Mouse (Mus musculus): ENCODE measurements around the gene Kcnip1. TPM values are rescaled to one million over a fixed set of nuclear protein-coding genes. Genes with fewer than 3 reads are reported as not detected.
A peak's percentile ranks its signal among the peaks of the same experiment; 100 is the strongest.

Kcnip1 gene
- polyA plus RNA-seq, 1 experiment from 2014 or later = 3.5 TPM

GRCm38 (mm10) chr11:33690181-33690580, 302.8 kb downstream of the Kcnip1 start:
- DNase-seq (ENCODE audit: low spot score) (no peak), ATAC-seq (replicated peaks; ENCODE audit: insufficient number of reproducible peaks, low FRiP score, low TSS enrichment, low read depth) (no peak)
- WGBS = 91% methylated on average over 3 of the region's 3 CpGs
- Histone ChIP-seq H3K27ac (replicated peaks; ENCODE audit: low read depth, low read length) (no peak overlapping the region), H3K9me3 (replicated peaks; ENCODE audit: control insufficient read depth, low read length) (no peaks in the 10 kb centered on the region), H3K4me3 (ENCODE audit: low read depth, low read length) (no peak overlapping the region), H3K27me3 (ENCODE audit: control insufficient read depth, insufficient read depth, low read length) (no peaks in the 10 kb centered on the region), H3K4me2 (ENCODE audit: low read depth, low read length) (no peak overlapping the region), H3K9ac (replicated peaks; ENCODE audit: low read length) (no peak overlapping the region), H3K36me3 (replicated peaks; ENCODE audit: control insufficient read depth, insufficient read depth, low read depth, low read length) (no peaks in the 10 kb centered on the region), H3K4me1 (ENCODE audit: control insufficient read depth, insufficient read depth, low read length) (no peaks in the 10 kb centered on the region)

GRCm38 (mm10) chr11:33685904-33686303, 307.0 kb downstream of the Kcnip1 start:
- H3K27me3 ChIP-seq (ENCODE audit: control insufficient read depth, insufficient read depth, low read length) = no peaks in the 10 kb centered on the region

GRCm38 (mm10) chr11:33680151-33680550, 312.8 kb downstream of the Kcnip1 start:
- Histone ChIP-seq H3K27ac (replicated peaks; ENCODE audit: low read depth, low read length) (no peak overlapping the region), H3K4me2 (ENCODE audit: low read depth, low read length) (no peak overlapping the region), H3K4me3 (ENCODE audit: low read depth, low read length) (no peak overlapping the region), H3K36me3 (replicated peaks; ENCODE audit: control insufficient read depth, insufficient read depth, low read depth, low read length) (no peaks in the 10 kb centered on the region), H3K9me3 (replicated peaks; ENCODE audit: control insufficient read depth, low read length) (no peaks in the 10 kb centered on the region), H3K9ac (replicated peaks; ENCODE audit: low read length) (no peak overlapping the region), H3K4me1 (ENCODE audit: control insufficient read depth, insufficient read depth, low read length) (no peaks in the 10 kb centered on the region), H3K27me3 (ENCODE audit: control insufficient read depth, insufficient read depth, low read length) (no peaks in the 10 kb centered on the region)
- peak; percentile 87 for DNase-seq (ENCODE audit: low spot score)
- ATAC-seq (replicated peaks; ENCODE audit: insufficient number of reproducible peaks, low FRiP score, low TSS enrichment, low read depth) = no peak
- 1% methylated on average over 15 of the region's 15 CpGs for WGBS

More at GRCm38 (mm10) chr11:33685904-33686303, 307.0 kb downstream of the Kcnip1 start:
- H3K4me2 ChIP-seq (ENCODE audit: low read depth, low read length) = no peak overlapping the region
- H3K4me1 ChIP-seq (ENCODE audit: control insufficient read depth, insufficient read depth, low read length) = no peaks in the 10 kb centered on the region
- ATAC-seq (replicated peaks; ENCODE audit: insufficient number of reproducible peaks, low FRiP score, low TSS enrichment, low read depth) = no peak
- H3K36me3 ChIP-seq (replicated peaks; ENCODE audit: control insufficient read depth, insufficient read depth, low read depth, low read length) = no peaks in the 10 kb centered on the region
- WGBS = 77% methylated on average over 3 of the region's 3 CpGs
- H3K27ac ChIP-seq (replicated peaks; ENCODE audit: low read depth, low read length) = no peak overlapping the region
- no peak overlapping the region for H3K9ac ChIP-seq (replicated peaks; ENCODE audit: low read length)
- no peaks in the 10 kb centered on the region for H3K9me3 ChIP-seq (replicated peaks; ENCODE audit: control insufficient read depth, low read length)
- no peak overlapping the region for H3K4me3 ChIP-seq (ENCODE audit: low read depth, low read length)
- DNase-seq (ENCODE audit: low spot score) = no peak

GRCm38 (mm10) chr11:33670105-33670965, 322.6 kb downstream of the Kcnip1 start:
- ATAC-seq (replicated peaks; ENCODE audit: insufficient number of reproducible peaks, low FRiP score, low TSS enrichment, low read depth) (no peak), DNase-seq (ENCODE audit: low spot score) (no peak)
- 71% methylated on average over 10 of the region's 10 CpGs for WGBS
- H3K9me3 ChIP-seq (replicated peaks; ENCODE audit: control insufficient read depth, low read length) = no peaks in the 10 kb centered on the region
- no peak overlapping the region for H3K4me3 ChIP-seq (ENCODE audit: low read depth, low read length)
- H3K4me1 ChIP-seq (ENCODE audit: control insufficient read depth, insufficient read depth, low read length) = no peaks in the 10 kb centered on the region
- no peaks in the 10 kb centered on the region for H3K36me3 ChIP-seq (replicated peaks; ENCODE audit: control insufficient read depth, insufficient read depth, low read depth, low read length)
- no peak overlapping the region for H3K27ac ChIP-seq (replicated peaks; ENCODE audit: low read depth, low read length)
- H3K9ac ChIP-seq (replicated peaks; ENCODE audit: low read length) = no peak overlapping the region
- no peaks in the 10 kb centered on the region for H3K27me3 ChIP-seq (ENCODE audit: control insufficient read depth, insufficient read depth, low read length)
- no peak overlapping the region for H3K4me2 ChIP-seq (ENCODE audit: low read depth, low read length)

GRCm38 (mm10) chr11:33668376-33668775, 324.6 kb downstream of the Kcnip1 start:
- no peaks in the 10 kb centered on the region for H3K36me3 ChIP-seq (replicated peaks; ENCODE audit: control insufficient read depth, insufficient read depth, low read depth, low read length)
- no peak overlapping the region for H3K27ac ChIP-seq (replicated peaks; ENCODE audit: low read depth, low read length)
- no peak overlapping the region for H3K4me3 ChIP-seq (ENCODE audit: low read depth, low read length)
- no peaks in the 10 kb centered on the region for H3K4me1 ChIP-seq (ENCODE audit: control insufficient read depth, insufficient read depth, low read length)
- 76% methylated on average over 6 of the region's 6 CpGs for WGBS
- DNase-seq (ENCODE audit: low spot score) = no peak
- ATAC-seq (replicated peaks; ENCODE audit: insufficient number of reproducible peaks, low FRiP score, low TSS enrichment, low read depth) = no peak
- no peaks in the 10 kb centered on the region for H3K27me3 ChIP-seq (ENCODE audit: control insufficient read depth, insufficient read depth, low read length)
- H3K4me2 ChIP-seq (ENCODE audit: low read depth, low read length) = no peak overlapping the region
- no peak overlapping the region for H3K9ac ChIP-seq (replicated peaks; ENCODE audit: low read length)
- no peaks in the 10 kb centered on the region for H3K9me3 ChIP-seq (replicated peaks; ENCODE audit: control insufficient read depth, low read length)

- no peaks in the 10 kb centered on the region for H3K27me3 ChIP-seq (ENCODE audit: control insufficient read depth, insufficient read depth, low read length)
- H3K4me2 ChIP-seq (ENCODE audit: low read depth, low read length) = no peak overlapping the region
- ATAC-seq (replicated peaks; ENCODE audit: insufficient number of reproducible peaks, low FRiP score, low TSS enrichment, low read depth) (no peak), DNase-seq (ENCODE audit: low spot score) (no peak)
- no peak overlapping the region for H3K4me3 ChIP-seq (ENCODE audit: low read depth, low read length)
- no peaks in the 10 kb centered on the region for H3K9me3 ChIP-seq (replicated peaks; ENCODE audit: control insufficient read depth, low read length)
- no peaks in the 10 kb centered on the region for H3K36me3 ChIP-seq (replicated peaks; ENCODE audit: control insufficient read depth, insufficient read depth, low read depth, low read length)
- 88% methylated on average over 2 of the region's 2 CpGs for WGBS
- H3K27ac ChIP-seq (replicated peaks; ENCODE audit: low read depth, low read length) = no peak overlapping the region
- no peak overlapping the region for H3K9ac ChIP-seq (replicated peaks; ENCODE audit: low read length)
- H3K4me1 ChIP-seq (ENCODE audit: control insufficient read depth, insufficient read depth, low read length) = no peaks in the 10 kb centered on the region
These were observed 329.4 kb downstream of the Kcnip1 start for GRCm38 (mm10) chr11:33663599-33663998.

GRCm38 (mm10) chr11:33660016-33660913, 332.7 kb downstream of the Kcnip1 start:
- 79% methylated on average over 13 of the region's 13 CpGs for WGBS
- no peaks in the 10 kb centered on the region for H3K4me1 ChIP-seq (ENCODE audit: control insufficient read depth, insufficient read depth, low read length)
- no peak; the same call in 1 of the 2 replicates for ATAC-seq (replicated peaks; ENCODE audit: insufficient number of reproducible peaks, low FRiP score, low TSS enrichment, low read depth)
- H3K27ac ChIP-seq (replicated peaks; ENCODE audit: low read depth, low read length) = no peak overlapping the region
- no peaks in the 10 kb centered on the region for H3K27me3 ChIP-seq (ENCODE audit: control insufficient read depth, insufficient read depth, low read length)
- no peak for DNase-seq (ENCODE audit: low spot score)
- H3K9ac ChIP-seq (replicated peaks; ENCODE audit: low read length) = no peak overlapping the region
- H3K9me3 ChIP-seq (replicated peaks; ENCODE audit: control insufficient read depth, low read length) = no peaks in the 10 kb centered on the region
- no peak overlapping the region for H3K4me2 ChIP-seq (ENCODE audit: low read depth, low read length)
- no peaks in the 10 kb centered on the region for H3K36me3 ChIP-seq (replicated peaks; ENCODE audit: control insufficient read depth, insufficient read depth, low read depth, low read length)
- H3K4me3 ChIP-seq (ENCODE audit: low read depth, low read length) = no peak overlapping the region

Data from embryonic facial prominence, embryonic 11.5 days (tissue).